Mouse (Mus musculus) intestine, embryonic 15.5 days (tissue): ENCODE data around the gene Ptpre. TPM values are rescaled to one million over a fixed set of nuclear protein-coding genes. Genes with fewer than 3 reads are reported as not detected.
"Not testable (repeated sequence)": the region's sequence is repeated elsewhere in the genome, so short reads cannot be mapped to it uniquely, and the experiment has no call there.

Experiments used
- ATAC-seq: fragments of 200-750 bp; cut with Nextera tagmentation; 2 replicates; pipeline ENCODE4 v1.8.0; 2017; ENCODE audit warnings: moderate TSS enrichment, moderate library complexity
- H3K27ac ChIP-seq: fragments of 300-500 bp; sonication (generic); 2 replicates; pipeline ENCODE4 v1.5.1; 2015; ENCODE audit warnings: mild to moderate bottlenecking, inconsistent platforms
- H3K27me3 ChIP-seq: fragments of 300-500 bp; sonication (generic); replicated peaks from 2 replicates; pipeline ENCODE4 v1.6.1; 2015; ENCODE audit warnings: inconsistent platforms
- H3K36me3 ChIP-seq: fragments of 300-500 bp; sonication (generic); 2 replicates; pipeline ENCODE4 v1.6.1; 2015; ENCODE audit warnings: inconsistent platforms
- H3K4me1 ChIP-seq: fragments of 300-500 bp; sonication (generic); replicated peaks from 2 replicates; pipeline ENCODE4 v1.6.1; 2015; ENCODE audit warnings: inconsistent platforms
- H3K4me2 ChIP-seq: fragments of 300-500 bp; sonication (generic); replicated peaks from 2 replicates; pipeline ENCODE4 v1.6.1; 2015; ENCODE audit warnings: mild to moderate bottlenecking, inconsistent platforms
- H3K4me3 ChIP-seq: fragments of 300-500 bp; sonication (generic); replicated peaks from 2 replicates; pipeline ENCODE4 v1.5.1; 2015; ENCODE audit warnings: inconsistent platforms
- H3K9ac ChIP-seq: fragments of 300-500 bp; sonication (generic); 2 replicates; pipeline ENCODE4 v1.6.1; 2015; ENCODE audit warnings: inconsistent platforms
- H3K9me3 ChIP-seq: fragments of 300-500 bp; sonication (generic); 2 replicates; pipeline ENCODE4 v1.6.1; 2016; ENCODE audit warnings: inconsistent platforms
- WGBS: fragments of 180-500 bp; shearing (Covaris S2); methylation state at CpG from one replicate; pipeline ENCODE4 v1.1.7; 2015; 5-methylcytosine and 5-hydroxymethylcytosine counted together
- polyA plus RNA-seq: library from polyadenylated mRNA; unstranded; fragments of >200 nt; fragmentation: Nextera tagmentation; extraction: Ambion mirVana; gene quantifications from 2 replicates; pipeline ENCODE4 v1.2.1, GENCODE M21; 2015

The Ptpre gene
- polyA plus RNA-seq, 1 experiment from 2014 or later, result 2.6 TPM

DNA sequence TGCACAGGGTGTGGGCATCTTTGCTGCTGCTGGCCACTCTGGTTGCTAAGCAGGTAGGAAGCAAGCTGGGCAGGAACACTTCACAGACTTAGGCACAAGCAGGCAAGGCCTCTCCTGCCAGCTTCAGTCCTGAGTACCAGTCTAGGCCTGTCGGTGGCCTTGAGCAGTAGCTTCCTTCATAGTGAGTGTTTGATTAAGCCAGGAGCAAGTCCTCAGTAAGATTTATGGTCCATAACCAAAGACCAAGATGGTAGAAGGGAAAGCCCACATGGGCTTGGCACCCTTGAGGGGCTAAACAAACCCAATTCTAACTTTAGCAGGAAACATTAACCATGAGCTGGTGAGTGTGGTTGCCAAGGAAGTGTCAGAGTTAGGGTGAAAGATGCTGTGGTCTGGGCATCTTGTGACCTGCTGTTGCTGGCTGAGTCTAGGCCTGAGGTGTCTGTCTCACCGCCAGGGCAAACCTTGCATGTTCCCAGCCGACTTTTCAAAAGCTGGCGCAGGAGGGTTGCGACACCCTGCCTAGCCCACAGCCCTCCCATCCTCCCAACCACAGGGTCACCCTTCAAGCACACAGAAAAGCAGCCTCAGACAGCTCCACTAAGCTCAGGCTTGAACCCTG is 122.1 kb downstream of the Ptpre start:
- Histone ChIP-seq H3K4me2 (no peak overlapping the region), H3K9ac (no peak overlapping the region), H3K36me3 (no peaks in the 10 kb centered on the region), H3K27me3 (no peaks in the 10 kb centered on the region), H3K4me1 (peaks cover 7% of the 10 kb centered on the region; the same call in 1 of the 2 replicates), H3K27ac (no peak overlapping the region), H3K9me3 (no peaks in the 10 kb centered on the region), H3K4me3 (no peak overlapping the region)
- ATAC-seq, result no peak
- WGBS, result 78% methylated on average over 5 of the region's 5 CpGs

DNA sequence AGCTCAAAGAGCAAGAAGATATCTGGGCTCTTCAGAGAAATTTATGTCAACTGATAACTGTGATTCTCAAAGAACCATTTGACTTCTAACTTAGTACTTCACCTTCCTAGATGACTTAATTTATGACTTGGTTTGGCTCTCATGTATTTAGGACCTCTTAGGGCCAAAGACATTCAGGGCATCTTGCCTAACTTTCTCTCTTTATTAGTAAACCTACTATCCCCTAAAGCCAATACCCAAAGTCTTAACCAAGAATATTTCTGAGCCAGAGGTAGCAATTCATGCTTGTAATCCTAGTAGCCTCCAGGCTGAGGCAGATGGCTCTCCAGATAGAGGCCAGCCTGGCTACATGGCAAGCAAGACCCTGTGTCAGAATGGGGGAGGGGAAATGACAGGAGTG is 123.0 kb downstream of the Ptpre start:
- Histone ChIP-seq H3K9ac (no peak overlapping the region), H3K4me1 (peaks cover 7% of the 10 kb centered on the region; the same call in 1 of the 2 replicates), H3K27me3 (no peaks in the 10 kb centered on the region), H3K9me3 (no peaks in the 10 kb centered on the region), H3K4me2 (no peak overlapping the region), H3K4me3 (no peak overlapping the region), H3K27ac (no peak overlapping the region), H3K36me3 (no peaks in the 10 kb centered on the region)
- no peak for ATAC-seq

DNA sequence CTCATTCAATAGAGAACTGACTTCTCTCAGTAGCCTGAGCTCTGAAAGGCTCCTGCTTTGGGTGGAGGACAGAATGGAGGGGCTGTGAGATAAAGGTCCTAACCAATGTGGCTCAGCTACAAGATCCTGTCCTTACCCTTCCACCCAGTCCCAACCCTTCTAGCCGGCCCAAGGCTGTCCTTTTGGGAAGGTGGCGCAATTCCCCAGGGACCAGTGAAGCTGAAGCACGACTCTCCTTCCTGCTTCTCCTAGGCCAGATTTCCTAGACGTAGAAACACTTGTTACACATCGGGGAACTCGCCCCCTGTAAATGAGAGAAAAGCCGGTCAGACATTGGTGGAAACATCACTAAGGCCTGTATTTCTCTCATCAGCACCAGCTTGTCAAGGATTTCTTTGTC is 126.9 kb downstream of the Ptpre start:
- ATAC-seq, result no peak
- Histone ChIP-seq H3K4me1 (no peaks in the 10 kb centered on the region), H3K27me3 (no peaks in the 10 kb centered on the region), H3K9ac (no peak overlapping the region), H3K9me3 (no peaks in the 10 kb centered on the region), H3K4me3 (no peak overlapping the region), H3K36me3 (no peaks in the 10 kb centered on the region), H3K4me2 (no peak overlapping the region), H3K27ac (no peak overlapping the region)
- WGBS, result 78% methylated on average over 7 of the region's 7 CpGs

DNA sequence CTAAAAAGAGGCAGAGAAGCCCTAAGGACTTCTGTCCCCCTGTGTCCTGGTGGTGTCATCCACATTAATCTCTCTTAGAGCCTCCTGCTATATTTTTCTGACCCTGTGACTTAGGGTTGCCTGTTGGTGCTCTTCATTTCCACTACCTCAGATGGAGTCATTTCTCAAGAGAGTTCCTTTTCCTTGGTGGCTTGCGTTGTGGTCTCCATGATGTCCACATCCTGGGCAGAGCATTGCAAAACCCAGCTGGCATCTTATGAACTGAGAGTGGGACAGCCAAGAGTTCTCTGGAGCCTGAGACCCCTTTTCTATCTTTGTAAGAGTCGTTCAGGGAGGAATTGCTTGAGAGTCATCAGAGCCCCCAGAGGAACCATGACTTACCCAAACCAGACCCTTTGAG is 129.0 kb downstream of the Ptpre start:
- Histone ChIP-seq H3K27ac (no peak overlapping the region), H3K27me3 (no peaks in the 10 kb centered on the region), H3K36me3 (no peaks in the 10 kb centered on the region), H3K9me3 (no peaks in the 10 kb centered on the region), H3K4me3 (no peak overlapping the region), H3K4me2 (no peak overlapping the region), H3K9ac (no peak overlapping the region), H3K4me1 (no peaks in the 10 kb centered on the region)
- WGBS, result 82% methylated on average over 2 of the region's 2 CpGs
- no peak for ATAC-seq

DNA sequence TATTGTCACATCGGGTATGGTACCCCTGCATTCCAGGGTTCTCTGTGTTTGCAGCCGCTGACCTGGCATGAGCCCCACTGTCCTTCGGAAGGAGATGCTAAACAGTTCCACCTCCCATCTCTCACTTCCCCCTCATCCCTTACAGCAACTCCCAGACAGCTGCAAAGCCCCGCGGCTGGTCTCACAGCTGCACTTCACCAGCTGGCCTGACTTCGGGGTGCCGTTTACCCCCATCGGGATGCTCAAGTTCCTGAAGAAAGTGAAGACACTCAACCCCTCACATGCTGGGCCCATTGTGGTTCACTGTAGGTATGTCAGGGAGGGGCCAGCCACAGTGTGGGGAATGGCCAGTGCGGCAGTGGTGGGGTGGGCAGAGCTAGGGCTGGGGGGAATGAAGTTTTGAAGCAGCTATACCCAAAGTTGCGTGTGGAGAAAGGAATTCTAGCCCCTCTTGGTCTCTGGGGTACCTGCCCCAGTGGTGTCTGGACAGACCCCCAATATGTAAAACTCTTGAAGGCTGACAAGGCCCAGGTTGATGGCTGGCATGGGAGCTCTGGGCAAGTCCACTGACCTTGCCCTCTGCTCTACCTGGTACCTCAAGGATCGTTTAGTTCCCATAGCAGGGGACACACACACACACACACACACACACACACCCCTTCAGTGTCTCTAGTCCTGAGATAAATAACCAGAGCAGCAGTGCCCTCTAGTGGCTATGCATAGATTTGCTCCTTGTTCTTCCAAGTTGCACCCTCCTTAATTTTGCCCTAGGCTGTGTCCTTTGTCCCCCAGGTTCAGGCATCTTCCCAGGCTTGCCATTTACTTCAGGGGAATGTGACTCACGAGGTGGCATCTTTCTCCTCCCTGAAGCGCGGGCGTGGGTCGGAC is 131.8 kb downstream of the Ptpre start:
- H3K27ac ChIP-seq, result no peak overlapping the region
- no peaks in the 10 kb centered on the region for H3K9me3 ChIP-seq
- H3K4me1 ChIP-seq, result no peaks in the 10 kb centered on the region
- H3K4me3 ChIP-seq, result no peak overlapping the region
- 37% methylated on average over 16 of the region's 16 CpGs for WGBS
- no peaks in the 10 kb centered on the region for H3K27me3 ChIP-seq
- no peak for ATAC-seq
- no peak overlapping the region for H3K4me2 ChIP-seq
- H3K9ac ChIP-seq, result no peak overlapping the region
- H3K36me3 ChIP-seq, result no peaks in the 10 kb centered on the region

DNA sequence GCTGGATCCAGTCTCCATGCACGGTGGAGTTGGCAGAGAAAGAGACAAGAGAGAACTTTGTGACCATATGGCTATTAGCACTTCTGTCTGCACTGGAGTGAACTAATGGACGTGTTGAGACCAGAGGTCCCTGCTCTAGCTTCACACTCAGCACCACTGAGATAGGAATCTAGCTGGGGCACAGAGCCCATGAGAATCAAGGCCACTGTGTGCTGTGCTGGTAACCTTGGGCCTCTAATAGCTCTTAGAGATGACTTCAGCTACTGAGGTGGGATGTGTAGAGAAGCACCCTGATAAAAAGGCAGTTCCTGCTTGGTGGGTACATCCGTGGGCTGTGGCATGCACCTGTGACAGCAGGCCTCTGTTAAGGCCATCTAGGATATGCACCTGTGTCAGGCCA is 136.3 kb downstream of the Ptpre start:
- Histone ChIP-seq H3K9me3 (no peaks in the 10 kb centered on the region), H3K4me1 (no peaks in the 10 kb centered on the region), H3K27ac (no peak overlapping the region), H3K9ac (no peak overlapping the region), H3K4me2 (no peak overlapping the region), H3K4me3 (no peak overlapping the region), H3K27me3 (no peaks in the 10 kb centered on the region), H3K36me3 (no peaks in the 10 kb centered on the region)
- WGBS, result 70% methylated on average over 3 of the region's 3 CpGs
- ATAC-seq, result no peak

DNA sequence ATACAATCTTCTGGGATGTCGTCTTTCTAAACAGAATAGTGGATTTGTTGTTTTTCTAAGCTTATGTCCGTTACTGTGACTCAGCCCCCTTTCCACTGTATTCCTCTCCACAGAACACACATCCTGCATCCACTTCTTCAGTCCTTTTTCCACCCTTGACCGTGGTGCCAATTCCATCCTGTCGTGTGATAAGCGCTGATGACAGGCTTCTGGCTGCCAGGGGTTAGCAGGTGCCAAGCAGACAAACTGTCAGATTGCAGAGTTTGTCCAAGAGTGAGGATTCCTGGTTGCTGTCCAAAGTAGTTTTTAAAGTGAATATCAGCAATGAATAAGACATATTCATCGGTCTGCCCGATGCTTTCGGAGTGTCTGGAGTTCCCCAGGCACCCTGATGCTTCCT is 139.4 kb downstream of the Ptpre start:
- H3K36me3 ChIP-seq, result no peaks in the 10 kb centered on the region
- no peak for ATAC-seq
- no peaks in the 10 kb centered on the region for H3K4me1 ChIP-seq
- no peak overlapping the region for H3K4me2 ChIP-seq
- 85% methylated on average over 8 of the region's 8 CpGs for WGBS
- H3K9ac ChIP-seq, result no peak overlapping the region
- no peaks in the 10 kb centered on the region for H3K27me3 ChIP-seq
- no peak overlapping the region for H3K4me3 ChIP-seq
- no peak overlapping the region for H3K27ac ChIP-seq
- H3K9me3 ChIP-seq, result no peaks in the 10 kb centered on the region

DNA sequence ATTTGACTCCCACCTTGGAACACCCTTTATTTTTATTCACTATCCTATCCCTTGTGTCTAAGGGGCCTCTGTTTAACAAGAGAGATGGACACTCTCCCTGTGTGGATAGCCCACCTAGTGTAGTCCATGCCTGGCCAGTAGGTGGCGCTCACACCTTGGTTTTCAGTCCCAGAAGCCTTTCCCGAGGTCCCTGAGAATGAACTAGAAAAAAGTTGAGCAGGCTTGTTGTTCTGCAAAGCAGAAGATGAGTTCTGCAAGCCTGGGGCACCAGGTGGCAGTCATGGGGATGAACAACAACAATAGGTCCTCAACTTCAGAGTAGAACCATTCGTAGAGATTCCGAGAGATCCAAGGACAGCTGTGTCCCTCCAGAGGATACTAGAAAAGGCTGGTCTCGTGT is 143.1 kb downstream of the Ptpre start:
- no peak for ATAC-seq
- 73% methylated on average over 5 of the region's 5 CpGs for WGBS
- 0 out of 2 replicates have a peak, but pooled peaks cover 3% of the 10 kb centered on the region for H3K36me3 ChIP-seq

DNA sequence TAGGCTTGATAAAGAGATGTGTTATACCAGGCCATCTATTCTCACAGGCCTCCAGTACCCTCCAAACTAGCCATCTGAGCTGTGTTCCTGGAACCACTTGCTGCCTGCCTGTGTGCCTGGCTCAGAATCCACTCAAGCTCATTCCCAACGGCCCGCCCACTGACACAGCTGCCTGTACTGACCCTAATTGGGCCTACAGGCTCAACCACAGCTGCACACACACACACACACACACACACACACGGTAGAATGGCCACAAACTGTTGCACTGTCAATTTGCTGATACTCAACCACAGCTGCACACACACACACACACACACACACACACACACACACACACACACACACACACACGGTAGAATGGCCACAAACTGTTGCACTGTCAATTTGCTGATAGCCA is 146.8 kb downstream of the Ptpre start:
- ATAC-seq, H3K4me1 ChIP-seq, H3K27ac ChIP-seq, H3K4me2 ChIP-seq, H3K27me3 ChIP-seq, H3K9me3 ChIP-seq, H3K4me3 ChIP-seq, H3K9ac ChIP-seq: not testable (repeated sequence)
- H3K36me3 ChIP-seq, result peaks cover 20% of the 10 kb centered on the region
- 56% methylated on average over 4 of the region's 4 CpGs for whole genome bisulfite sequencing

More for the DNA sequence above, 143.1 kb downstream of the Ptpre start:
- Histone ChIP-seq H3K9me3 (no peaks in the 10 kb centered on the region), H3K9ac (no peak overlapping the region), H3K27me3 (no peaks in the 10 kb centered on the region), H3K4me2 (no peak overlapping the region), H3K4me3 (no peak overlapping the region), H3K4me1 (no peaks in the 10 kb centered on the region), H3K27ac (no peak overlapping the region)

DNA sequence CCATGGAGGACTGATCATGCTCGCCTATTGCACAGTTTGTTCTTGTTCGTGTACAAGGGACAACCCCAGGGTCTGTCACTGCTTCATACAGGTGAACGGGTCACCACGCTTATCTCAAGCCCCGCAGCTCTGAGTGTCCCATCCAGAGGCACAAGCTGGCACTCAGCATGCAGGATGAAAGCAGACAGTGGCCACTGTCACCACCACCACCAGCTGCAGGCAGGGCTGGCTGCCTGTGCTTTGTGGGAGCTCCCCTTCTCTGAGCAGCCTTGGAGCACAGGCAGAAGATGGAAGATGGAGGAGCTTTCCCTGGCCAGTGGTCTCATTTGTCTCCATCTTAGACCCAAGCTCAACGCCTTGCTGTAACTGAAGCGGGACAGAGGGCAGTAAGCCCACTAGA is 147.7 kb downstream of the Ptpre start:
- no peak overlapping the region for H3K9ac ChIP-seq
- peaks cover 25% of the 10 kb centered on the region for H3K36me3 ChIP-seq
- H3K27me3 ChIP-seq, result no peaks in the 10 kb centered on the region
- H3K27ac ChIP-seq, result no peak overlapping the region
- H3K4me1 ChIP-seq, result no peaks in the 10 kb centered on the region
- no peak overlapping the region for H3K4me3 ChIP-seq
- no peaks in the 10 kb centered on the region for H3K9me3 ChIP-seq
- no peak for ATAC-seq
- 80% methylated on average over 7 of the region's 7 CpGs for WGBS
- no peak overlapping the region for H3K4me2 ChIP-seq

DNA sequence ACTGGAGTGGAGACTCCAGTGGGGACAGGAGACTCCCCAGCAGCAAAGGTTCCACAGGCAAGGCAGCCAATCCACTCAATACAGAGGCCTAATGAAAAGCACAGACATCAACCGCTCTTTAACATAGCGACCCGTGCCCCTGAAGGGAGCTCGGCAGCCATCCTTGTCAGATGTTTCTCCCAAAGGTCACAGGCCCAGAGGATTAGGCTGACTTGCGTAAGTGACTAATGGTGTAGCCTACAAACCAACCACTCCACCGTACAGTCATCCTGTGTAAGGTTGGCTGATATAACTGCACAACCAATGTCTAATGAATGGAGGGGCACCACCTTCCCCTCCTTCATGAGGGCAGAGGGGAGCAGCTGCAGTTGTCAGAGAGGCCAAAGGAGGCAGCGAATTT is 152.1 kb downstream of the Ptpre start:
- Histone ChIP-seq H3K36me3 (peaks cover 43% of the 10 kb centered on the region), H3K9ac (no peak overlapping the region), H3K27me3 (no peaks in the 10 kb centered on the region), H3K27ac (no peak overlapping the region), H3K9me3 (no peaks in the 10 kb centered on the region), H3K4me2 (no peak overlapping the region), H3K4me1 (no peaks in the 10 kb centered on the region), H3K4me3 (no peak overlapping the region)
- ATAC-seq, result no peak
- 95% methylated on average over 7 of the region's 7 CpGs for WGBS

DNA sequence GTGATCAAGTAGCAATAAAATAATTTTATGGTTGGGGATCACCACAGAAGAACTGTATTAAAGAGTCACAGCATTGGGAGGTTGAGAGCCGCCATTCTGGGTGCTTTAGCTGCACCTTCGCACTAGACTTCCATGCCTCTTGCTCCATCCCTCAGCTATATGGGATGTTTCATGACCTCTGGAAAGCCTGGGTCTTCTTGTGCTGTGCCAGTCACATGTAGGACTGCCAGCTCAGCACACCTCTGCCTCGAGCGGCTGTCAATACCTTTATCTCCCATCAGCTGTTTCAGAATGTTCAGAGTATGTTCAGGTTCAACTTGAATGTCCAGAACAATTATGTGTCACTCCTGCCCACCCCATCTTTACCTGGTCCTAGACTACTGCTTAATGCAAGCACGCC is 154.7 kb downstream of the Ptpre start:
- H3K4me3 ChIP-seq, result no peak overlapping the region
- no peak overlapping the region for H3K27ac ChIP-seq
- ATAC-seq, result no peak
- 90% methylated on average over 5 of the region's 5 CpGs for WGBS
- H3K9me3 ChIP-seq, result no peaks in the 10 kb centered on the region
- peaks cover 46% of the 10 kb centered on the region for H3K36me3 ChIP-seq
- 0 out of 2 replicates have a peak, but pooled peaks cover under 1% of the 10 kb centered on the region for H3K4me1 ChIP-seq
- H3K27me3 ChIP-seq, result no peaks in the 10 kb centered on the region
- H3K9ac ChIP-seq, result no peak overlapping the region
- H3K4me2 ChIP-seq, result no peak overlapping the region

DNA sequence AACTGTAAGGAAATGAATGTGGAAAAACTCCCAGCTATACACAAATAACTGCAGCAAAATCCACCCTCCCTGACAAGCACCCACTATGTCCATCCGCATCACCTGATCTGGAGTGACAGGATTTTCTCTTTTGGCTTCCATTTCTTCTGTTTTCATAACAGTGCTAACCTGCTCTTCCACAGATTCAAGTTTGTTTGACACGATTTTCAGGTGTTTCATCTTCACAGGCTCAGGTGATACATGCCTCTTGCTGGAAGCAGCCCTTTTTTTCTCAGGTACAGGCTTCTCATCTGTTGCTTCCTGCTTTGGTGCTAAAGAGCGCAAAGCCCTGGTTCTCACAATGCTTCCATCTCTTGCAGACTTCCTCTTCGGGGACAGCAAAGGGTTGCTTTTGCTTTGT is 156.8 kb downstream of the Ptpre start:
- Histone ChIP-seq H3K27me3 (no peaks in the 10 kb centered on the region), H3K4me1 (0 out of 2 replicates have a peak, but pooled peaks cover 2% of the 10 kb centered on the region), H3K9ac (no peak overlapping the region), H3K9me3 (no peaks in the 10 kb centered on the region), H3K36me3 (peaks cover 43% of the 10 kb centered on the region), H3K4me2 (no peak overlapping the region), H3K27ac (no peak overlapping the region), H3K4me3 (no peak overlapping the region)
- no peak for ATAC-seq
- WGBS, result 95% methylated on average over 4 of the region's 4 CpGs
